10 mouse cellular contexts compared by ENCODE assay signal in genomic region chr14:26858364-26858763, GRCm38 (mm10). TPM values are rescaled to one million over a fixed set of nuclear protein-coding genes. Genes with fewer than 3 reads are reported as not detected.
A peak's percentile ranks its signal among the peaks of the same experiment; 100 is the strongest.
DNase-seq lines count a peak whose midpoint lies in the region; ATAC-seq and TF ChIP-seq lines count a peak whose summit lies in the region.
"Had no signal": no experiment of that assay in that cellular context is flagged by ENCODE, and none has a peak within 500 bp of the region (broad histone marks: within the 10 kb centered on the region; RNA-seq: fewer than 3 reads in every experiment).

No protein-coding gene starts in this region.

- H3K36me3 ChIP-seq in heart, postnatal 0 days (replicated peaks; ENCODE audit: control insufficient read depth, insufficient read depth, low read length): no peaks in the 10 kb centered on the region
- no peaks in the 10 kb centered on the region for H3K36me3 ChIP-seq in lung, embryonic 15.5 days

- H3K4me1 ChIP-seq in heart, postnatal 0 days (ENCODE audit: control insufficient read depth, insufficient read depth): 0 out of 2 replicates have a peak, but pooled peaks cover 9% of the 10 kb centered on the region
- H3K4me1 ChIP-seq in lung, embryonic 15.5 days: peaks cover 5% of the 10 kb centered on the region; the same call in 1 of the 2 replicates

- ATAC-seq in heart, postnatal 0 days (ENCODE audit: insufficient read depth, low read depth): peak; percentile 24; the same call in 1 of the 2 replicates
- no peak for ATAC-seq in lung, embryonic 15.5 days (ENCODE audit: borderline replicate concordance, extremely low read depth, low FRiP score, low TSS enrichment)
- no peak for ATAC-seq in inflammation-experienced regulatory T-cells, adult 6 months

- peak; percentile 53 for DNase-seq in heart, adult 8-10 months (ENCODE audit: low spot score)
- DNase-seq in heart, postnatal 25 days (ENCODE audit: low spot score): no peak
- no peak for DNase-seq in heart, postnatal 0 days (ENCODE audit: low spot score)
- DNase-seq in thymus, postnatal 14 days: peak; percentile 41
- DNase-seq in gastrocnemius, adult 18-20 months (ENCODE audit: low spot score): no peak
- DNase-seq in left cerebral cortex, postnatal 36 days (ENCODE audit: low spot score in 2 of 2): no peak

- H3K9me3 ChIP-seq in heart, postnatal 0 days (replicated peaks; ENCODE audit: control insufficient read depth, low read length): no peaks in the 10 kb centered on the region
- no peaks in the 10 kb centered on the region for H3K9me3 ChIP-seq in lung, embryonic 15.5 days

- H3K4me3 ChIP-seq in heart, postnatal 0 days (ENCODE audit: low read depth, low read length): no peak overlapping the region
- H3K4me3 ChIP-seq in lung, embryonic 15.5 days: no peak overlapping the region

- WGBS in heart, postnatal 0 days: 59% methylated on average over 2 of the region's 2 CpGs
- WGBS in lung, embryonic 15.5 days: 53% methylated on average over 2 of the region's 2 CpGs

- no peak overlapping the region for H3K9ac ChIP-seq in heart, postnatal 0 days (replicated peaks; ENCODE audit: low read depth, low read length)
- no peak overlapping the region for H3K9ac ChIP-seq in lung, embryonic 15.5 days

- H3K4me2 ChIP-seq in heart, postnatal 0 days (ENCODE audit: low read depth, low read length): no peak overlapping the region; the same call in 1 of the 2 replicates
- no peak overlapping the region; the same call in 1 of the 2 replicates for H3K4me2 ChIP-seq in lung, embryonic 15.5 days

- no peak overlapping the region for H3K27ac ChIP-seq in heart, postnatal 0 days (ENCODE audit: low read depth)
- peak overlapping the region; percentile 69; the same call in 1 of the 2 replicates for H3K27ac ChIP-seq in lung, embryonic 15.5 days

- intact Hi-C loops in heart, postnatal 25 days (cut with DNase I): no loop called here
- intact Hi-C loops in left cerebral cortex, postnatal 36 days (cut with DNase I): no loop called here

- no peaks in the 10 kb centered on the region for H3K27me3 ChIP-seq in heart, postnatal 0 days (ENCODE audit: control insufficient read depth, insufficient read depth, low read length)
- no peaks in the 10 kb centered on the region for H3K27me3 ChIP-seq in lung, embryonic 15.5 days

- no peak for TF ChIP-seq CTCF in heart, postnatal 0 days (IDR thresholded peaks at IDR 0.05; ENCODE audit: low read depth)

- no peak for TF ChIP-seq EP300 in heart, postnatal 0 days (IDR thresholded peaks at IDR 0.05; ENCODE audit: low read depth)

RNA-seq across cellular contexts. Expression of gene Asb14, which starts 36.0 kb away (rescaled TPM):
- total RNA-seq in heart, adult 8-10 months (2022): 100 to 1,000 TPM; 103 to 126 (median 118) TPM
- 10 to 100 TPM; 72.9 to 74.0 TPM for total RNA-seq in heart, postnatal 25 days (2021)
- 6.3 and 7.9 TPM in 2 replicates for total RNA-seq in heart, postnatal 0 days (2014; rRNA removed; ENCODE audit: low replicate concordance)
- polyA plus RNA-seq in heart, postnatal 0 days (2015; fragmentation: Nextera tagmentation; extraction: Ambion mirVana): 8.9 and 10.9 TPM in 2 replicates
- polyA plus RNA-seq in lung, embryonic 15.5 days (2015; fragmentation: Nextera tagmentation; extraction: Ambion mirVana): 0.17 TPM in 1 of 2 replicates, not detected in the other
- total RNA-seq in gastrocnemius, adult 18-20 months (2021): 100 to 1,000 TPM; 116 to 129 TPM
- total RNA-seq in left cerebral cortex, postnatal 36 days (2021): under 1 TPM in 1 of 2 experiments, not detected in 1; 0.22 TPM
- polyA plus RNA-seq in inflammation-experienced regulatory T-cells, adult 6 months (2017; shearing (Covaris generic)): under 1 TPM in 2 of 3 experiments, not detected in 1; 0.33 to 0.42 TPM
- total RNA-seq: hematopoietic stem cell, adult 5-6 weeks had no signal
- polyA plus RNA-seq: embryonic facial prominence, embryonic 11.5 days had no signal

Comparison
In these comparisons a context has a peak if more than half of its experiments do, and no peak if none do; other contexts are left out.
1. DNase-seq: peak in heart, adult 8-10 months (single experiment) and thymus, postnatal 14 days (single experiment); none in heart, postnatal 25 days (single experiment), heart, postnatal 0 days (single experiment), gastrocnemius, adult 18-20 months (single experiment) and left cerebral cortex, postnatal 36 days (0 of 2).